Mouse (Mus musculus): ENCODE results near the gene C130050O18Rik.

C130050O18Rik gene

DNA sequence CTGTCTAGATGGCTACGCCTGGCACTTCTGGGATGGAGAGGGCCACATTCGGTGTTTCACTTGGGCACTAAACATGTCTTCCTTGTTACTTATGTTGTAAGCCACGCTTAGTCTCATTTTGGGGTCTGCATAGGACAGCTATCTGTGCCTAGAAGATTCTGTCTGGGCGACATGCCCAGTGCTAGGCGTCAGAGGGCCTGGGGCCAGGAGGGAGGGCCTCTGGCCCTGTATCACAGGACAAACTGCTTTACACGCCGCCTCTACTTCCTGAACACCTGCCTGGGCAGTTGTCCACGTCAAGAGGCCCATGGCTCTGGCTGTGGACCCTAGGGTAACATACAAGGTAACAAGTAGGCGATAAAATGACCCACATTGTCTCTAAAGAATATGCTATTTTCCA, 22.9 kb downstream of the C130050O18Rik start:
- DNase-seq: no peak

GRCm38 (mm10) chr5:139429818-139430341, 24.8 kb downstream of the C130050O18Rik start:
- DNase-seq: peak; percentile 64

GRCm38 (mm10) chr5:139432333-139432732, 27.3 kb downstream of the C130050O18Rik start:
- no peak for DNase-seq

DNA sequence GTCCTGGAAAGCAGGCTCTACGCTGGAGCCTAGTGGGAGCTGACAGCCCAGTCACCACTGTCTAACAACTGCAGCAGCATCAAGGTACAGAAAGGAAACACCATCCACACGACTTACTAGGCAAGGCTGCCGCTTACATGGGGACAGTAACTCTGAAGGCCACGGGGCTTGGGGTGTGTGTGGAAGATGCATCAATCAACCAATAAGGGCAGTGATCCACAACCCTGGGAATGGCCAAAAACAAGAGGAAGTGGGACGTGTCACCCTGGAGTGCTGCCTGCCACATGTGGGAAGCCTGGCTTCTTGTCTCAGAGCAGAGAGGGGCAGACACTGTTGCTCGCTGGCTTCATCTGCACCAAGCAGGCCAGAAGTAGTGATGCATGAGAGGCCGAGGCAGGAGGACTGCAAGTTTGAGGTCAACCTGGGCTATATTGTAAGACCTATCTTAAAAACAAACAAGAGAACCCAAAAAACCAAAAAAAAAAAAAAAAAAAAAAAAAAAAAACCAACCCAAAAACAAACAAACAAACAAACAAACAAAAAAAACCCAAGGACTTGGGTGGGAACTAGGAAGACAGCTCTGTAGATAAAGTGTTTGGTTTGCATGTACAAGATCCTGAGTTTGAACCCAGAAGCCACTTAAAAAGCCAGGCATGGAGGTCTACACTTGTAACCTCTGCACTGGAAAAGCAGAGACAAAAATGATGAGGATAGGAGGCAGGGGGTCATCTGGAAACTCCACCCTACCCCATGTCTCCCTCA, 27.8 kb downstream of the C130050O18Rik start:
- no peak for DNase-seq

GRCm38 (mm10) chr5:139433842-139434568, 28.9 kb downstream of the C130050O18Rik start:
- DNase-seq: no peak

- no peak for DNase-seq
Measured at GRCm38 (mm10) chr5:139434940-139435339, 29.9 kb downstream of the C130050O18Rik start.

DNA sequence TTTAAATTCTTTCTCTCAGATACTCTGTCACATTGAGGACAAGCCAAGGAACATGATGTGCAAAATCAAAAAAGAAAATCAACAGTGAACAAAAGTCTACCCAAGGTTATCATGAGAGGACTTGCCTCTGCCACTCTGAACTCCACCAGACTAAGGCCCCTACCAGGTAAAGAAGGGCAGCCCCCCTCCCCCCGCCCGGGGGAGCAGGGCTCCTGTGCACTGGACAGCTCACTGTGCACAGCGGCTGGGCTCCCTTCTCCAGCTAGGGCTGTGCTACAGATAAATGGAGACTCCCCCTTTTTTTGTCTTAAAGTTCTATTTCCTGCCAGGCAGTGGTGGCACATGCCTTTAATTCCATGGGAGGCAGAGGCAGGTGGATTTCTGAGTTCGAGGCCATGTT, 32.7 kb downstream of the C130050O18Rik start:
- no peak for DNase-seq

GRCm38 (mm10) chr5:139438440-139438839, 33.4 kb downstream of the C130050O18Rik start:
- DNase-seq: no peak

DNA sequence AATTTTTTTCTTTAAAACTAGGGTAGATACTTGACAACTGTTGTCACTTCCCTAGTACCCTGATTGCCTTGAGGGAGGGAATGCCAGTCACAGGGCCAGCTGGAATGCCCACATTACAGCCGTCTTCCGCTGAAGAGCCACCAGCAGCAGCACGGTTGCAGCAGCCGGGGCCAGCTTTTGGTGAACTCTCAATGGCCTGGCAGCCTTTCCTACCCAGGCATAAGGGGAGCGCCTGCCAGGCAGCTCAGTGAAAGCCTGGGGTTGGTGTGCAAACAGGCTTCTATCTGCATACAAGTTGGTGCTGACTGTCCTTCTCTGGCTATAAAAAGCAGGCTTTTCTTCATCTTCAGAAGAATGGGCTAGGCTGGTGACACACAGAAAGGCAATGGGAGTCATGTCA, 35.4 kb downstream of the C130050O18Rik start:
- DNase-seq: no peak

GRCm38 (mm10) chr5:139440926-139441725, 36.0 kb downstream of the C130050O18Rik start:
- DNase-seq: no peak

GRCm38 (mm10) chr5:139441726-139442018, 36.6 kb downstream of the C130050O18Rik start:
- no peak for DNase-seq

- DNase-seq: no peak
Measured at GRCm38 (mm10) chr5:139442428-139442827, 37.3 kb downstream of the C130050O18Rik start.

DNA sequence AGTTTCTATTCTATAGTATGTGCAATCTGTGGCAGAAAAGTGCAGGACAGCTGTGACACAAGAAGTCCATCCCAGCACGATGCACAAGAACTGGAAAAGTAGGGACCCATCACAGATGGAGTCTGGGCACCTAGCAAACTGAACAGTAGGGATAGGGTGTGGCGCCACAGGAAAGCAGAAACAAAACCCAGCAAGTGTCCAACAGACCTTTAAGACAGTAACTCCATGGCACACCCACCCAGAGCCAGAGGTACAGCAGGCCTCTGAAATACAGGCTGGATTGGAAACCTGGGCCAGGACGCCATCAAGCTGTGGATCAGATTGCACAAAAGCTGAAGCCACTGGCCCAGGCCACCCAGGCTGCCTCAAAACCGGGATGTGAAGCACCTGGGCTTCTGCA, 37.9 kb downstream of the C130050O18Rik start:
- no peak for DNase-seq

- no peak for DNase-seq
Measured at GRCm38 (mm10) chr5:139445258-139445657, 40.2 kb downstream of the C130050O18Rik start.

GRCm38 (mm10) chr5:139448025-139448424, 42.9 kb downstream of the C130050O18Rik start:
- DNase-seq: no peak

DNA sequence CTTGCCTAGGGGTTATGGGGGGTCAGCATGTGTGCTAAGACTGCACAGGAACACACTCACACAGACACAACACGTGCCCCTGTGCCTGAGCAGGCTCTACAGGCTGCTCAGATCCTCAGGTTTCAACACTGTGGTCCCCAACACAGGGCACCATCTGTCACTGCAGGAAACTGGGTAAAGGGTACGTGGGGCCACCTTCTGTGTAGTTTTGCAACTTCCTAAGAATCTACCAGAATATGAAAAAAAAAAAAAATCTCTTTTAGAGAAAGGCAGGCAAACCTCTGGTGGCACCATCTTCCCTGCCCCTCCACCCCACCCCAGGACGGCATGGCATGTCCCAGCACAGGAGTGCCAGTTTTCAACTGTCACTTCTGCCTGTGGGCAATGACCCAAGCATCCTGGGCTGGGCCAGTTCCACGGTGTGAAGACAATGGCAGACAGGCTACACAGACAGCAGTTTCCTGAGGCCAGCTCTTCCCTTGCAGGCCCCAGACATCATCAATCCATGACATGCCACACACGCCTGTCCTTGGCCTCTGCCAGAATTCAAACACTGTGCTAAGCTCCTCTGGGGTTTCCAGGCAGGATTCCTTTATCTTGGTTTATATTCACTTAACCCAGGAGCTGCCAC, 44.2 kb downstream of the C130050O18Rik start:
- DNase-seq: peak; percentile 29

- no peak for DNase-seq
Measured at GRCm38 (mm10) chr5:139449926-139450325, 44.8 kb downstream of the C130050O18Rik start.

GRCm38 (mm10) chr5:139453031-139453430, 48.0 kb downstream of the C130050O18Rik start:
- no peak for DNase-seq

DNA sequence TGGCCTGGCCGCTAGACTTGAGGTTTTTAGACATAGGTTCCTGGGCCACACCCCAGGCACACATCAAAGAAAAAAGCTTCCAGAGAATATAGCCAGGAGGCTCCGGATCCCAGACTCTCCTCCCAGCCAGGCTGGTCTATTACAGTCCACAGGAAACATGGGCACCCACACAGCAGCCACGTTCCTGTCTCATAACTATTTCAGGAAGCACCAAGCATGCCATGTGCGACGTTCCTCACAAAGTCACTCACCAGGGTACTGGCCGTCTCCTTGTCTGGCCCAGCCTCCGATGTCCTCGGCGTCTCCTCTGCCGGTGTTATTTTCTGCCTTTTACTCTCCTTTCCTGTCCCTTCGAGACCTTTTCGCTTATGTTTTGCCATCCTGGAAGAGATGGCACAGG, 50.1 kb downstream of the C130050O18Rik start:
- DNase-seq: no peak

DNA sequence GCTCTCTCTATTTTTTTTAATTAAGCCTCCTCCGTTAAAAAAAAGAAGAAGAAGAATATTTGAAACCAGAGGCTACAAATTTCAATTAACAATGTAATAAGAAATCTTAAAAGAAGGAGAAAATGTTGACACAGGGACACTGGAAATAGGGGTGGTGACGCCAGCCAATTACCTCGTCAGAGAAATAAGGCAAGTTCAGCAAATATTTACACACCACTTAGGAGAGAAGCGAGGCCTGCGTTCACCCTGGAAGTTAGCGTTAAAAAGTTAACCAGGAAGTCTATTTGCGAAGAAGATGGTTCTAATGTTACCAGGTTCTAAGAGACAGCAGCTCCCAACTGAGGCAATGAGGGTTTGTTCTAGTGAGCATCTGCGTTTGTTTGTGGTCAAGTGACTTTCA, 52.2 kb downstream of the C130050O18Rik start:
- no peak for DNase-seq

DNA sequence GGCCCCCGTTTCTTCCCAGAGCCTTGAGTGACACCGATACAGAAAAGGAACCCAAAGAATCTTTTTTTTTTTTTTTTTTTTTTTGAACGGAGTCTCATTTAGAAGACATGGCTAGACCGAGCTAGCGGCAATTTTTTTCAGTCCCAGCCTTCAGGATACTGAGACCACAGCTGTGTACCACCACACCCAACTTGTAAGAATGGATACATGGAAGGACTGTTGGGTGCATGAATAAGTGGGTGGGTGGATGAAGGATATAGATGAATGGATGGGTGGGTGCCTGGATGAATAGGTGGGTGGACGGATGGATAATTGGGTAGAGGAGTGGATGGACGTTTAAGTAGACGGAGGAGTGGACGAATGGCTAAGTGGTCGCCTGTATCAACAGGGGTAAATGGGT, 54.9 kb downstream of the C130050O18Rik start:
- DNase-seq: no peak

- DNase-seq: peak; percentile 97
Measured at GRCm38 (mm10) chr5:139460384-139461067, 55.4 kb downstream of the C130050O18Rik start, which contains the start of gene 3110082I17Rik. Gene 3110082I17Rik, minus strand, starts transcription at chr5:139460527.
